Mouse (Mus musculus): Measurements from ENCODE around the gene Sh2d2a. TPM values are rescaled to one million over a fixed set of nuclear protein-coding genes. Genes with fewer than 3 reads are reported as not detected.
"Not testable (repeated sequence)": the region's sequence is repeated elsewhere in the genome, so short reads cannot be mapped to it uniquely, and the experiment has no call there.

The Sh2d2a gene
- polyA plus RNA-seq, 1 experiment: 5.9 TPM

GRCm38 (mm10) chr3:87854795-87855568 lies 8.4 kb downstream of the Sh2d2a start:
- Histone ChIP-seq H3K36me3 (ENCODE audit: control insufficient read depth, insufficient read depth, low read length) (peaks cover 24% of the 10 kb centered on the region), H3K27ac (ENCODE audit: insufficient read depth, low read depth, low read length) (peak overlapping the region; percentile 4; the same call in 1 of the 2 replicates), H3K4me3 (ENCODE audit: low read depth, low read length) (no peak overlapping the region), H3K27me3 (ENCODE audit: control insufficient read depth, insufficient read depth, low read length) (no peaks in the 10 kb centered on the region), H3K4me1 (ENCODE audit: control insufficient read depth, insufficient read depth, insufficient read length, low read length) (no peaks in the 10 kb centered on the region)
- WGBS: 39% methylated on average over 7 of the region's 7 CpGs
- TF ChIP-seq CTCF (IDR thresholded peaks at IDR 0.05; ENCODE audit: extremely low read depth, insufficient read length, insufficient replicate concordance, low read depth, low read length) (no peak), POLR2A (IDR thresholded peaks at IDR 0.05; ENCODE audit: low read depth, low read length) (no peak)

- H3K27ac ChIP-seq (ENCODE audit: insufficient read depth, low read depth, low read length): no peak overlapping the region
- no peaks in the 10 kb centered on the region for H3K27me3 ChIP-seq (ENCODE audit: control insufficient read depth, insufficient read depth, low read length)
- H3K4me1 ChIP-seq (ENCODE audit: control insufficient read depth, insufficient read depth, insufficient read length, low read length): no peaks in the 10 kb centered on the region
- WGBS: 76% methylated on average over 8 of the region's 8 CpGs
- TF ChIP-seq CTCF (IDR thresholded peaks at IDR 0.05; ENCODE audit: extremely low read depth, insufficient read length, insufficient replicate concordance, low read depth, low read length) (no peak), POLR2A (IDR thresholded peaks at IDR 0.05; ENCODE audit: low read depth, low read length) (no peak)
- no peak overlapping the region for H3K4me3 ChIP-seq (ENCODE audit: low read depth, low read length)
- peaks cover 28% of the 10 kb centered on the region for H3K36me3 ChIP-seq (ENCODE audit: control insufficient read depth, insufficient read depth, low read length)
These were observed 9.4 kb downstream of the Sh2d2a start for GRCm38 (mm10) chr3:87855936-87856335.

- no peak overlapping the region for H3K27ac ChIP-seq (ENCODE audit: insufficient read depth, low read depth, low read length)
- H3K4me1 ChIP-seq (ENCODE audit: control insufficient read depth, insufficient read depth, insufficient read length, low read length): no peaks in the 10 kb centered on the region
- 94% methylated on average over 8 of the region's 8 CpGs for WGBS
- TF ChIP-seq CTCF (IDR thresholded peaks at IDR 0.05; ENCODE audit: extremely low read depth, insufficient read length, insufficient replicate concordance, low read depth, low read length): no peak
- TF ChIP-seq POLR2A (IDR thresholded peaks at IDR 0.05; ENCODE audit: low read depth, low read length): no peak
- no peaks in the 10 kb centered on the region for H3K27me3 ChIP-seq (ENCODE audit: control insufficient read depth, insufficient read depth, low read length)
- peaks cover 39% of the 10 kb centered on the region for H3K36me3 ChIP-seq (ENCODE audit: control insufficient read depth, insufficient read depth, low read length)
- no peak overlapping the region for H3K4me3 ChIP-seq (ENCODE audit: low read depth, low read length)
These were observed 11.1 kb downstream of the Sh2d2a start for GRCm38 (mm10) chr3:87857666-87858065.

- H3K36me3 ChIP-seq (ENCODE audit: control insufficient read depth, insufficient read depth, low read length): peaks cover 53% of the 10 kb centered on the region
- 31% methylated on average over 3 of the region's 3 CpGs for WGBS
These were observed 13.3 kb downstream of the Sh2d2a start for GRCm38 (mm10) chr3:87859813-87860212.

GRCm38 (mm10) chr3:87864111-87864510 lies 17.6 kb downstream of the Sh2d2a start:
- not testable (repeated sequence) for H3K27ac ChIP-seq (ENCODE audit: insufficient read depth, low read depth, low read length); H3K27me3 ChIP-seq (ENCODE audit: control insufficient read depth, insufficient read depth, low read length); H3K4me3 ChIP-seq (ENCODE audit: low read depth, low read length); H3K4me1 ChIP-seq (ENCODE audit: control insufficient read depth, insufficient read depth, insufficient read length, low read length)
- H3K36me3 ChIP-seq (ENCODE audit: control insufficient read depth, insufficient read depth, low read length): peaks cover 67% of the 10 kb centered on the region
- WGBS: 86% methylated on average over 4 of the region's 4 CpGs

More at GRCm38 (mm10) chr3:87859813-87860212, 13.3 kb downstream of the Sh2d2a start:
- no peaks in the 10 kb centered on the region for H3K27me3 ChIP-seq (ENCODE audit: control insufficient read depth, insufficient read depth, low read length)
- H3K27ac ChIP-seq (ENCODE audit: insufficient read depth, low read depth, low read length): no peak overlapping the region
- no peak overlapping the region for H3K4me3 ChIP-seq (ENCODE audit: low read depth, low read length)
- no peak for TF ChIP-seq POLR2A (IDR thresholded peaks at IDR 0.05; ENCODE audit: low read depth, low read length)
- peak; percentile 68; the same call in 1 of the 2 replicates for TF ChIP-seq CTCF (IDR thresholded peaks at IDR 0.05; ENCODE audit: extremely low read depth, insufficient read length, insufficient replicate concordance, low read depth, low read length)
- H3K4me1 ChIP-seq (ENCODE audit: control insufficient read depth, insufficient read depth, insufficient read length, low read length): no peaks in the 10 kb centered on the region

- 72% methylated on average over 4 of the region's 4 CpGs for WGBS
- peaks cover 14% of the 10 kb centered on the region for H3K36me3 ChIP-seq (ENCODE audit: control insufficient read depth, insufficient read depth, low read length)
- TF ChIP-seq CTCF (IDR thresholded peaks at IDR 0.05; ENCODE audit: extremely low read depth, insufficient read length, insufficient replicate concordance, low read depth, low read length) (no peak), POLR2A (IDR thresholded peaks at IDR 0.05; ENCODE audit: low read depth, low read length) (no peak)
These were observed 31.2 kb downstream of the Sh2d2a start for GRCm38 (mm10) chr3:87877730-87878129.

GRCm38 (mm10) chr3:87884291-87884690 lies 37.7 kb downstream of the Sh2d2a start:
- TF ChIP-seq CTCF (IDR thresholded peaks at IDR 0.05; ENCODE audit: extremely low read depth, insufficient read length, insufficient replicate concordance, low read depth, low read length) (no peak), POLR2A (IDR thresholded peaks at IDR 0.05; ENCODE audit: low read depth, low read length) (no peak)
- H3K36me3 ChIP-seq (ENCODE audit: control insufficient read depth, insufficient read depth, low read length): peaks cover 6% of the 10 kb centered on the region
- peaks cover 7% of the 10 kb centered on the region; the same call in 1 of the 2 replicates for H3K4me1 ChIP-seq (ENCODE audit: control insufficient read depth, insufficient read depth, insufficient read length, low read length)
- H3K27ac ChIP-seq (ENCODE audit: insufficient read depth, low read depth, low read length): no peak overlapping the region
- peak overlapping the region; percentile 79 for H3K4me3 ChIP-seq (ENCODE audit: low read depth, low read length)
- no peaks in the 10 kb centered on the region for H3K27me3 ChIP-seq (ENCODE audit: control insufficient read depth, insufficient read depth, low read length)
- WGBS: under 1% methylated on average over 3 of the region's 3 CpGs

More at GRCm38 (mm10) chr3:87877730-87878129, 31.2 kb downstream of the Sh2d2a start:
- Histone ChIP-seq H3K27me3 (ENCODE audit: control insufficient read depth, insufficient read depth, low read length) (no peaks in the 10 kb centered on the region), H3K4me1 (ENCODE audit: control insufficient read depth, insufficient read depth, insufficient read length, low read length) (no peaks in the 10 kb centered on the region), H3K27ac (ENCODE audit: insufficient read depth, low read depth, low read length) (no peak overlapping the region), H3K4me3 (ENCODE audit: low read depth, low read length) (no peak overlapping the region)

Measured in small intestine, adult 2 months (tissue).